Mouse (Mus musculus) retina, postnatal 1 day (tissue): Measurements from ENCODE around the gene Shank3.

ENCODE experiments used
- DNase-seq: peaks from one replicate; pipeline ENCODE4 v3.0.0-alpha.2; 2012

Shank3 gene

DNA sequence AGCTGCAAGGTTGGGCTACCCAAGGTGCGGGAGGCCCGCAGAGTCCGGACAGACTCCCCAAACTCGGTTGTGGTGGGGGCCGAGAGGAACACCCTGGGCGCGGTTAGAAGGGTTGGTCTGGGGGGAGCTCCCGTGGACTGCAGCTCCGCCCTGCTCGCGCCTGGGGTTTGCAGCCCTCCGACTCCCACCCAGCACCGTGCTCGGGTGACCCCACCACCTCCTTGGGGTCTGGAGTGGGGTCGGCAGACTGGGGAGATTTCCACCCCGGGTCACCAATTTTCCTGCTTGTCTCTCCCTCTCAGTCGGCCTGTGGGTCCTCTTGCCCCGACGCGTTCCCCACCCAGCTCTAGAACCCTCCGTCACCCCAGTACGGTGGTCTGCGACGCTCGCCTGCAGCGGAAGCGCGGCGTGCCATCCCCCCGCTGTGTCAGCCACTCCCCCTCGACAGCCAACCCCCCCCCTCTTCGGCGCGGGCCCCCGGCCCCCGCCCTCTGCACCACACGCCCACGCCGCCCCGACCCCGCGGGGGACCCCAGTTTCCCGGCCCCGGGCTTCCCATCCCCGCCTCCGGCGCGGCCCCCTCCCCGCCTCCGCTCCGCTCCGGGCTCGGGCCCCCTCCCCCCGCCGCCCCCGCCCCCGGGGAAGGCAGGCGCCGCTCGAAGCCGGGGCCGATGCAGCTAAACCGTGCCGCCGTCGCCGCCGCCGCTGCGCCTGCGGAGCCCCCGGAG lies at the start of gene Shank3:
Shank3 (plus strand) TSS at position 663 of the 728 bp plus-strand sequence.
- DNase-seq, result peak; percentile 60

GRCm38 (mm10) chr15:89452906-89453864 lies 46.2 kb upstream of the Shank3 start:
- DNase-seq, result peak; percentile 71

DNA sequence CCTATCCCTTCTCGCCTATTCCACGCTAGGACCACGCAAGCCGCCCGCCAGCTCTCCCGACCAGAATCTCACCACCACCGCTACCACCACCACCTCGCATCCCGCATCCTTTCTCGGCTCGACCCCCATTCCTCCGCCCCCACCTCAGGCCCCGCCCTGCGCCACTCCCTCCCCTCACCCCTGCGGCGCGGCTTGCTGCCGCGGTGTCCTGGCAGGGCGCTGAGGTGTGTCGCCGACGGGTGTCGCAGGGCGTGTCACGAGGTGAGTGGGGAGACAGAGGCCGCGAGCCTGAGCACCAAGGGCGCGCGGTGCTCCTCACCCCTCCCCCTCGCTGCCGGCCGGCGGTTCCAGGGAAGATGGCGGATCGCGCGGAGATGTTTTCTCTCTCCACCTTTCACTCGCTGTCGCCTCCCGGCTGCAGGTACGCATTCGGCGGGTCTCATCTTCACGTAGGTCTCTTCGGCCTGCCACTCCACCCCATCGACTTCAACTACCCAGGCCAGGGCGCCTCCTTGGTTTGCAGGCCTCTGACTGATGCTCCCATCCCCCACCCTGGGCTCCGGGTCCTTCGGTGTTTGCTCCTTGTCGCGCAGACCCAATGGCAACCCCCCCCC lies 45.5 kb upstream of the Shank3 start, which contains the start of gene Mapk8ip2:
Mapk8ip2 (plus strand) TSS at position 49 of the 614 bp plus-strand sequence.
- DNase-seq, result peak; percentile 74

- DNase-seq, result no peak
These were observed 44.6 kb upstream of the Shank3 start for GRCm38 (mm10) chr15:89454857-89455256.

DNA sequence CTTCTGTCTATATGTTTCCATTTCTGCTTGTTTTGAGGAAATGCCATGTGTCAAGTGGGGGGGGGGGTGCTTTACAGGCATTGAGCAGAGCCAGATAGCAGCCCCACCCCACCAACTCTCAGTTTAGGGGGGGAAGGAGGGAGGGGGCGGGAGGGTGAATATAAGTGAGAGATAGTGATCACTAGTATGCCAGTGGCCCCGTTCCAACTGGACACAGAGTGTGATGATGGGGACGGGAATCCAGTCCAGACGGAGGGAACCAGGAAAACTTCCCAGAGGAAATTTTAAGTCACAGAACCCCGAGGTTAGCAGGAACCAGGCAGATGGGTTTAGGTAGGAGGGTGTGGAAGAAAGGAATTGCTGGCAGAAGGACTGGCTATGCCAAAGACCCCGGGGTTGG lies 43.8 kb upstream of the Shank3 start:
- no peak for DNase-seq

GRCm38 (mm10) chr15:89458942-89459341 lies 40.5 kb upstream of the Shank3 start:
- no peak for DNase-seq

GRCm38 (mm10) chr15:89459821-89460220 lies 39.6 kb upstream of the Shank3 start:
- DNase-seq, result no peak

DNA sequence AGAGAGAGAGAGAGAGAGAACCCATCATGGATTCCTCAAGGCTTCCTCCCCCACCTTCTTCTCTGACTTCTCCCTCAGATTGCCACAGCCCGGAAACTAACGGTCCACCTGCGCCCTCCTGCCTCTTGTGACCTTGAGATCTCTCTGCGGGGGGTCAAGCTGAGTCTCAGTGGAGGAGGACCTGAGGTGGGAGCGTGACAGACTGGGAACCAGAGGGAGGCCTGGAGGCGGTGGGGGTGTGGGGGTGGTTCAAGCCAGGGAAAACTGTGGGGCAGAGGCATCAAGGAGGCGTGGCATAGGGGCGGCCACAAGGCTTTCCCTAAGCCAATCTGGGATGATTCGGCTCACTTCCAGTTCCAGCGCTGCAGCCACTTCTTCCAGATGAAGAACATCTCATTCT lies 39.1 kb upstream of the Shank3 start:
- DNase-seq, result no peak

DNA sequence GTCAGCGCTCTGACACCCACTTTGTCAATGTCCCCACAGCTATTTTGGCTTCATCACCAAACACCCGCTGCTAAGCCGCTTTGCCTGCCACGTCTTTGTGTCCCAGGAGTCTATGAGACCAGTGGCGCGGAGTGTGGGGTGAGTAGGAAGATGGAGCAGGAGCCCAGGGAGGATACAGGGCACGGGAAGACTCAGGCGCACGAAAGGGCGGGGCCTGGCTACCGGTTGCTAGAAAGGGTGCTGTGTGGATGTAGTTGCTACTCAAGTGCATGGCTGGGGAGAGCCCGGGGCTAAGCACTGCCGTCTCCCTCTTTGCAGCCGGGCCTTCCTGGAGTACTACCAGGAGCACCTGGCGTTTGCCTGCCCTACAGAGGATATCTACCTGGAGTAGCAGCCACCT lies 38.1 kb upstream of the Shank3 start:
- no peak for DNase-seq

- no peak for DNase-seq
These were observed 37.2 kb upstream of the Shank3 start for GRCm38 (mm10) chr15:89462176-89462575.

- DNase-seq, result no peak
These were observed 35.8 kb upstream of the Shank3 start for GRCm38 (mm10) chr15:89463334-89464235.

DNA sequence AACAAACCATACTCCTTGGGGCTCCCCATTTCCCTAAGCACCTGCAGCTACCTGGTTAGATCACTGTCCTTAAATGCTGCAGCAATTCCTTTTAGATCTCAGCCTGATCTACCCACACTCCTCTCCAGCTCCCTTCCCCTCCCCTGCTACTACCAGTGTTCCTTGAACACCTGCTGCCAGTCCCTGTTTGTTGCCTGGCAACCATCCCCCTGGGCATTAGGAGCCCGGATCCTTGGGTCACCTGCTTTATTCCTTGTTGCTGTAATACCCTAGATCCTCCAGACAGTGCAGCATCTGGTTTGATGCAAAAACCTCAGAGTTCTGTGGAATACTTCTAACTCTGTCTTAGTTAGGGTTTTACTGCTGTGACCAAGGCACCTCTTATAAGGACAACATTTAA lies 34.4 kb upstream of the Shank3 start:
- peak; percentile 72 for DNase-seq

DNA sequence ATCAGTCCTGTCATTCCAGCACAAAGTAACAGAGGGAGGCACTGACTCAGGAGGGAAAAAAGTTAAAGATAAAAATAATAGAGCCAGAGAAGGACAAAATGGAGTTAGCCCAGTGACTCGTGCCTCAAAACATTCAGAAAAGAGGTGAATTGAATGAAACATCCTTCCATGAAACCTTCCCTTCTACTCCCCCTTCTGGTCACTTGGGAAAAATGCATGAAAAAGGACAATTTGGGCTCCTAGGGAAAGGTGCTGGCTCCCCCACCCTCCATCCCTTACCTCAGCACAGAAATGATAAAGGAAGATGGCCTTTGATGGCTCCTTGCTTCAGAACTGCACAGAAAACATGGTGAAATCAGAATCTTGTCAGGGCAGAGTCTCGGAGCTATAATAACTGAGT lies 30.8 kb upstream of the Shank3 start:
- peak; percentile 69 for DNase-seq

DNA sequence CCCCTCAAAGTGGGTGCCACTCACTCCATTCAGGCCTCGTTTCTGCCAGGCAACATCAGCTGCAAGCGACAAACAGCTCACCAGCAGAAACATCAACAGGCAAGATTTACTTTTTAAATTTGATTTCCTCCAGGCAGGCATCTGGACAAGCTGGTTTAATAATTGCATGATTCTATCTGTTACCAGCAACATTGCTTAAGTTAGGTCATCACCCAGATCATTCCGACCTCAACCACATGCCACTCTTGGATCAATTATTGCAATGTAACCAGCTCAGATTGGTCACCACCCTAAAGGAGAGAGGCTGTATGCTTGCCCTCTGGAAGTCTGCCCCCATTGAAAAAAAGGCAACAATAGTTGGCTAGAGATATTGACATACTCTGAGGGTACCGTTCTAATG lies 27.9 kb upstream of the Shank3 start:
- DNase-seq, result no peak

DNA sequence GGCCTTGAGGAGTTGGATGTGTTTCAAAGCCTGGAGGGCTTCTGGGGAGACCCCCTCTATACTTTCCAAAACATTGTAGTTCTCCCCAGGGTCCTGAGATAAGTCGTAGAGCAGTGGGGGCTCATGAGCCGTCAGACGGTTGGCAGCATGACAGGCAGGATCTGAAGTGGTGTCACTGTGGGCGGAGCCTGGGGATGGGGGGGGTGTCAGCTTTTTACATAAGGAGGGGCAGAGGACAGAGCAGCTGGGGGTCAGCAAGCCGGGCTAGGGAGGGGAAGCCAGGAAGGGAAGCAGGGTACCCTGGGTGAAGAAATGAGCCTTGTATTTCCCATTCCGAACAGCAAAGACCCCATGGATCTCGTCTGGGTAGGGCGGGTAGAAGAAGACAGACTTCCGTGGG lies 26.1 kb upstream of the Shank3 start:
- DNase-seq, result no peak

DNA sequence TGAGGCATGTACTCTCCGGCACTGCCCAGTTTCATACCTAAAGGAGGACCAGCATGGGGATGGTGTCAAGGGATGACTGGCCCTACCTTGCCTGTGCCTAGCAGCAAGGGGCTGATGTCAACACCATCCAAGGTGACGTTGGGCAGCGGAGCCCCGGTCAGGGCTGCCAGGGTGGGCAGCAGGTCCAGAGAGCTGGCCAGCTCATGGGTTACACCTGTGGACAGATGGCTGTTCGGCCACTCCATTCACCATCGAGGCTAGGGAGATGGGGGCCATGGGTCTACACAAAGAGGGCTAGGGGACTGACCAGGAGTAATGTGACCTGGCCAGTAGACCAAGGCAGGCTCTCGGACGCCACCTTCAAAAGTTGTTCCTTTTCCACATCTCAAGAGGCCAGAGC lies 25.5 kb upstream of the Shank3 start:
- no peak for DNase-seq

- DNase-seq, result no peak
These were observed 24.7 kb upstream of the Shank3 start for GRCm38 (mm10) chr15:89474596-89475292.

GRCm38 (mm10) chr15:89475293-89475600 lies 24.2 kb upstream of the Shank3 start:
- DNase-seq, result no peak

GRCm38 (mm10) chr15:89475611-89476474 lies 23.6 kb upstream of the Shank3 start:
- DNase-seq, result peak; percentile 93

GRCm38 (mm10) chr15:89476475-89476815 lies 23.0 kb upstream of the Shank3 start:
- no peak for DNase-seq

- no peak for DNase-seq
These were observed 22.3 kb upstream of the Shank3 start, which contains the start of gene Arsa for GRCm38 (mm10) chr15:89477091-89477491. Arsa (minus strand) TSS chr15:89477425.
